Mouse (Mus musculus) T-helper 1 cell (primary cell): ENCODE data around the gene Sfxn3.

Experiments
- in situ Hi-C: fragments of 300-600 bp; cut with MboI, MseI; formaldehyde crosslinking; loops from one replicate; pipeline ENCODE4 v1.15.1; 2025; ENCODE audit warnings: high pct_unique_total_duplicates

Sfxn3 gene

DNA sequence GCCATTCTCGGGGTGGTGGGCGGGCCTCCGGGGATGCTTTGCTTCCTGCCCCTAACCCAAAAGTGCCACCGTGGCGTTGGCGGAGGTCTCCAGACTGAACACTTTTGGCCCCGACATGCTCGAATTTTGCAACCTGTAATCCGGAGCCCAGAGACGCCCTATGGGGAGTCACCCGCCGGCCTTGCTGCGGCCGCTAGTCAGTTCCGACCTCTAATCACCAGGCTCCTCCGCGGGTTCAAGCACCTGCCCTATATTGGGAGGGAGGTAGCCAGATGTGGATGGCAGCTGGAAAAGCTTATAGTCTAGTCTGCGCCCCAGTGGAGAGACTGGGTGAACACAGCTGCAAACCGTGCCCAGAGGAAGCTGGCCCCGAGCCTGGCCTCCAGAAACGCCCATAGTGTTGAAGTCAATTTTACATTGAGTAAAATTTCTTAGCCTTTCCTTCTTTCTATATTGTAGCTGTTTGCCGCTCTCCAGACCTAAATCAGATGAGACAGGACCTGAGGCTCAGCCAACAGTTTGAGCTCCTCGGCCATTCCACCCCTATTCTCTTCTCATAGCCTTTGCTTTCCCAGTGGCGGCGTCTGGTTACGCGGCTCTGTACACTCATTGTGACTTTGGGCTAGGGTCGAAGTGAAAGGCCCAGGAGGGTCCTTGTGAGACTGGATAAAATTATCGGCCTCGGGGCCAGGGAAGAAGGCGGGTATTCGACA is 28.2 kb downstream of the Sfxn3 start:
- in situ Hi-C loops: loop anchor here (10.0 kb wide), 1 partner anchor 1391 kb away; the partner anchor contains the start of gene Entpd7

DNA sequence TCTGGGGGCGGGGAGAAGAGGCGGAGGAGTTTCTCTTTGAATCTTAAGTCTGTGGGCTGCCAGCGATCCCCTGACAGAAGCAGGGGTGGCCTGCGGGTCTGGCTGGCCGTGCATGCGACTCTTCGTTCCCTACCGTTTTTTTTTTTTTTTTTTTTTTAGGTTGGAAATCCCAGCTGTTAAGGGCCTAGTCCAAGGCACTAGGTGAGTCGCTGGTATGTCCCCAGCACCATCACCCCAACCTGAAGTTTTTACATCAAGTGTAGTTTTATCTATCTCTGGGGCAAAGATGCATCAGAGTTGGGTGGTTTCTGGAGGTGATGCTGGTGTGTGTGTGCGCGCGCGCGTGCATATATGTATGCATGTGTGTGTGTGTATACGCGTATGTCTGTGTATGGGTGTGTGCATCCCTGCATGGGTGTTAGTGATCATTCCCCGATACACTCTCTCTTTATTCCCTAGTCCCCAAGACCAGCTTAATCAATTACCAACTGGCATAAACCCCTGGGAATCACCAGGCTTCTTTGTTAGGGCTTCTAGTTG is 28.8 kb downstream of the Sfxn3 start:
- in situ Hi-C loops: loop anchor here (10.0 kb wide), 1 partner anchor 1391 kb away; the partner anchor contains the start of gene Entpd7

DNA sequence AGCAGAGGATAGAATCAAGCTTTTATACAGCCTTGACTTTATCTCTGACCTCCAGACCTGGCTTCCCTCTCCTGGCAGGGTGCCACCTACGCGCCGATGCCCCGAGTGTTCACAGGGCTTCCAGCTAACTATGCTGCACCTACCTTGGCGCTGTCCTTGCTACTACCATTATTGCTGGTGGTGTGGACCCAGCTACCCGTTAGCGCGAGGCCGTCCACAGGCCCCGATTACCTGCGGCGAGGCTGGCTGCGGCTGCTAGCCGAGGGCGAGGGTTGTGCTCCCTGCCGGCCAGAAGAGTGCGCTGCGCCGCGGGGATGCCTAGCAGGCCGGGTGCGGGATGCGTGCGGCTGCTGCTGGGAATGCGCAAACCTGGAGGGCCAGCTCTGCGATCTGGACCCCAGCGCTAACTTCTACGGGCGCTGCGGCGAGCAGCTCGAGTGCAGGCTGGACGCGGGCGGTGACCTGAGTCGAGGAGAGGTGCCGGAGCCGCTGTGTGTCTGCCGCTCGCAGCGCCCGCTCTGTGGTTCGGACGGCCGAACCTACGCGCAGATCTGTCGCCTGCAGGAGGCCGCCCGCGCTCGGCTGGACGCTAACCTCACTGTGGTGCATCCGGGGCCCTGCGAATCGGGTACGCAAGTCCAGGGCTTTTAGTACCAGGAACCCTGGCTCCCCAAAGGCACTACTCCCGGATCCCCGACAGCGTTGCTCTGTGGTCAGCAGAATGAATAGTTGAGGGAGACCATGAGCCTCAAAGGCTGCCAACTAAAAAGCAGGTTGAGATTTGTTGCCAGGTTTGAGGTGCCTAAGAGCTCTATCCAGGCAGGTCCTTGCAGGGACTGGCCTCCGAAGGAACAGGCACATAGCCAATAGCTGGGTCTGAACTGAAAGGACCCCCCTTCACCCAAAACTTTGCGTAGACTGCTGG is 29.5 kb downstream of the Sfxn3 start:
- in situ Hi-C loops: loop anchor here (10.0 kb wide), 1 partner anchor 1392 kb away; the partner anchor contains the start of gene Entpd7

DNA sequence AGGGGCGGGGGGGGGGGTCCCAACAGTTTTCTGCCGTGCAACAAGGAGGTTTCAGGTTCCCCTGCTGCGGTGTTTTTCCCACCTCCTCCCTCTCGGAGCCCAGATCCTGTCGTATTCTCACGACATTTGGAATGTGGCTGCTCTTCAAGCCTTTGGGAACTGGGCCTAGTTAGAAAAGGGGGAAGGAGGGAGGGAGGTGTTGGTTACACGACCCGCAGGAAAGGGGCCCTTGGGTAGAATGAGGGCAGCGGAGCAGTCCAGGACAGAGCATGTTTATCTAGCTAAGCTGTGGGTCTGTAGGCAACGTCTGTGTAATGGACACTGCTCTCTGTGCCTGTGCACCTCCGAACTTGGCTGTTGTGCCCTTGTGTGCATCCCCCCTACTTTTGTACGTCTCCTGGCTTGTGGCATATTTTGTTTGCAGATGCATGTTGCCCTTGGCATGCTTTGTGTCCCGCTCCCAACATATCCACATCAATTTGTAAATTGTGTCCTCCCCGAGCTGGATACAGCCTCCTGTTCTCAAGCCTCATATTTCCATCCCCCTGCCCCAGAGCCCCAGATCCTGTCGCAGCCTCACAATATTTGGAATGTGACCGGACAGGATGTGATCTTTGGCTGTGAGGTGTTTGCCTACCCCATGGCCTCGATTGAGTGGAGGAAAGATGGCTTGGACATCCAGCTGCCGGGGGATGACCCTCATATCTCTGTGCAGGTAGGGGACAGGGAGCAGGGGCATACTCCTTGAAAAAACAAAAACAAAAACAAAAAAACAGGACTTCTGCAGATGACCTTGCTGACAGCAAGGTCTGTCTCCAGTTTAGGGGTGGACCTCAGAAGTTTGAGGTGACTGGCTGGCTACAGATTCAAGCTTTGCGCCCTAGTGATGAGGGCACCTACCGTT is 30.7 kb downstream of the Sfxn3 start:
- in situ Hi-C loops: loop anchor here (10.0 kb wide), 1 partner anchor 1393 kb away; the partner anchor contains the start of gene Entpd7

DNA sequence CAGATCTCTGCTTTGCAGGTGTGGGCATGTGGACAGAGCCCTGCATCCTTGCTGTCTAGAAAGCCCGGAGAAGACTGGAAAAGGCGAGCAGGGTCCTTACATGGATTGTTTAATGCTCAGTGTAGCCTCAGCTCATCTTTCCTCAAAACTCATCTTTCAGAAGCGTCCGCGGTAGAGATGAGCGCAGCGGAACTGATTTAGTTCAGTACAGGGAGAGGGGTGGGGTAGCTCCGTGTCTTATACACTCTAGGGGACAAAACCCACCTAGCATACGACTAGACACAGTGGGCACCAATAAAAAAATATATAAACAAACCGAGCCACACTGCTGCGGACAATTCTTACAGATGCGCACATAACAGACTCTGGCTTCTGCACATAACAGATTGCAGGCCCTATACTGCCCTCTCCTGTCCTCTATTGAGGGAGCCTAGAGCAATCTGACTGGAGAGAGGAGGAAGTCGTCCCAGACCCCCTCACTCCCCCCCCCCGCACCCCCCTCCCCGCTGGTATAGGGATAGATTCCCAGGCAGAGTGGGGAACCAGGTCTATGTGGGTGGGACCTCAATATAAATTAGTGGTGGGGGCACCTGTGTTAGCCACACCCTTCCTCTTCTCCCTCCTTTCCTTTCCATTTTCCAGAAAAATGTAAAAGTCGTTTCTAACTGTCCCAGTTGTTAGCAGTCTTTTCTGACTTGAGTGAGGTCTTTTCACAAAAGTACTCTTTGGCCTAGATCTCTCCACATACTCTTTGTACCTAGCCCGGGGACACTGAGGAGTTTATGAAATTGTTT is 31.9 kb downstream of the Sfxn3 start:
- in situ Hi-C loops: loop anchor here (10.0 kb wide), 1 partner anchor 1394 kb away; the partner anchor contains the start of gene Entpd7

DNA sequence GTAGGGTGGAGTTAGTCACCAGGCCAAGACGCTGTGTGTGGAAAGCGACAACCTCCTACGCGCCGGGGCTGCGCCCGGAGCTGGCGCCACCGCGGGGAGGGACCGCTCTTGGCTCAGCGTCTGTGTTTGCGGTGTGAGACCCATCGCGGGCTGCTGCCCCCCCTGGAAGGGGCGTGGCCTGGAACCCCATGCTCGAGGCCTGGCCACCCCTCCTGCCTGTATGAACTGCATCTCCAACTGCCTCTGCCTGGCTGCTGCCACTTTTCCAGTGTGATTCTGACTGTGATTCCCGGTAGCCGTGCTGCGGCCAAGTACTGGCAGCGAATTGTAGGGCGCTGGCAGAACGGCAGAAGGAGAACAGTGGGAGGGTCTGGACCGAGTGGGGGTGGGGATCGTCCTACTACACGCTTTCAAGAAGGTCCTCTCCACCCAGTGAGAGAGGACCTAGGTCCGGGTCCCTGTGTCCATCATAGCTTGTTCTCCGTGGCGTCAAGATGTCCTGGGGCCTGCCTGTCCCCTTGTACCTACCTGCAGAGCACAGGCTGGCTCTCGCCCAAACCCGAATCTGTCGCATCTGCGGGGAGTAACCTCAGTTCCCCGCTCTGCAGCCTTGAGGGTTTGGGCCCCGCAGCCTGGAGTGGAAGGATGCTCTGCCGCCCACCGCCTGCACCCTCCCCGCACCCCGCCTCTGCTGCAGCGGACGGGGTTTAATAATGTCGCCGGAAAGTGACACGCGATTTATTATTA is 32.6 kb downstream of the Sfxn3 start:
- in situ Hi-C loops: loop anchor here (10.0 kb wide), 1 partner anchor 1395 kb away; the partner anchor contains the start of gene Entpd7

DNA sequence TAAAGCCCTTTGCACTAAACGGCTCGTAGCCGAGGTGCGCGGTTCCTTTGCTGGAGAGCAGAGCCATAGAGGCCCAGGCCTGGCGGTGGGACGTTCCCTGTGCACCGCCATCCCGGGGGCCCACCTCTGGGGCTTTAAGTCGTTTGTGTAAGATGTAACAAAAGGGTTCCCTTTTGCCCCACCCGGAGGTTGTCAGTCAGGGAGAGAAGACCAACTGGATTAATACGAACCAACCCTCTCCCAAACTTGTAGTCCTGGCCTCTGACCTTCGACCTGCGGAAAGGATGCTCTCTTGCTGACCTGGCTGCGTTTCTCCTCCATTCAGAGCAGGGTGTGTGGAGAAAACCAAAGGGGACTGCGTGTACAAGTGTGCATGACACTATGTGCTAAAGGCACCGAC is 33.4 kb downstream of the Sfxn3 start:
- in situ Hi-C loops: no loop called here

DNA sequence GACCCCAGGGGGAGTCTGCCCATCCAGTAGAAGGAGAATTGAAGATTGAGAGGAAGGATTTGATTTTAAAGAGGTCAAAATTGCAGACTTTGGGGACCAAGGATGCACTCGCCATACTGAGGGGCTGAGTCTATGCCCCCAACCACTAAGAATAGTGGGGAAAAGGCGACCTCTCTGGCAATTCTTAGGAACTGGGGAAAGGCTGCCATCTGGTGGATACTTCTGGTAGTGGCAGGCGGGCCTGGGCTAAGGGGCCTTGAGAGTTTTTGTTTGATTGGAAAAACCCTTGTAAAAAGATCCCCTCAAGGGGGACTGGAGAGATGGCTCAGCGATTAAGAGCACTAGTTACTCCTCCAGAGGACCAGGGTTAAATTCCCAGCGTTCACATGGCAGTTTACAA is 34.0 kb downstream of the Sfxn3 start:
- in situ Hi-C loops: no loop called here

DNA sequence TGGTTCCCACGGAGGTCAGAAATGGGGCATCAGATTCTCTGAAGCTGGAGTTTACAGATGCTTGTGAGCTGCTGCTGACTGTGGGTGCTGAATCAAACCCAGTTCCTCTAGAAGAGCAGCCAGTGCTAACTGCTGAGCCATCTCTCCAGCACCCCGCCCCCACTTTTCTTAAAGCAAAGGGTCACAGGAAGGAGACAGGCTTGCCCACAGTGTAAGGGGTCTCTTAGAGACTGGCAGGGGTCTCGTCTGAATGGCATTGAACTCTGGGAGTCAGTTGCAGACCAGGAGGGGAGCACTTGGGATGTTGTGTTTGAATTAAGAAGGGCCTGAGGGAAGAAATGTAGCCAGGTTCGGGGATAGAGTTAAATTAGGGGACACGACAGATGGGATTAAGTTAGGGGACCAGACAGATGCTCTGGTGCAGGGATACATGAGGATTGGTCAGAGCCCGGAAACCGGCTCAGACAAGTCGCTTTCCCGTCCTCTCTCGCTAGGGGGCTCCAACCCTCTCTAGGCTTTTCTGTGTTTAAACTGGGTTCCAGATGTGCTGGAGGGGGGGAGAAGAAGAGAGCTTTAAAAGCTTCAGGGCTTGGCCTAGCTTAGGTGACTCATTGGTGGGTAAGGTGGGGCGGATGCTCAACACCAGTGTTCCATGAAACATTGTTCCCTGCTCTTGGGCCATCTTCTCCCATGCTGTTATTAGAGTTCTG is 34.7 kb downstream of the Sfxn3 start:
- in situ Hi-C loops: no loop called here

DNA sequence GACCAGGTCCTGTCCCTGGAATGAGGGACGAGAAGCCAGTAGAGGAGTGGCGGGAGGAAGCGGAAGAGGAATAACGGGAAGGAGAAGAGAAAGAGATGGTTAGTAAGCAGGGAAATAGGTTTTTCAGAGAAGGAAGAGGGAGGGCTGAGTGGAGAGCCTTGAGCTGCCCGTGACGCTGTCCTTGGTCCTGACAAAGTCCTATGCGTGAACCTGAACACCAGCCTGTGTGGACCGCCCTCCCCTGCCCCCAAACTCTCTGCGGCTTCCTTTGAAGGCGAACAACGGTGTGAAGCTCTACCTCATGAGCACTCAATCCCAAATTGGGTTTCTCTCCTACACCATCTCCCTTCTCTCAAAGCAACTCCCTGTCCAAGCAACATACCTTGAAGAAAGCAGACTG is 50.6 kb downstream of the Sfxn3 start:
- in situ Hi-C loops: no loop called here

DNA sequence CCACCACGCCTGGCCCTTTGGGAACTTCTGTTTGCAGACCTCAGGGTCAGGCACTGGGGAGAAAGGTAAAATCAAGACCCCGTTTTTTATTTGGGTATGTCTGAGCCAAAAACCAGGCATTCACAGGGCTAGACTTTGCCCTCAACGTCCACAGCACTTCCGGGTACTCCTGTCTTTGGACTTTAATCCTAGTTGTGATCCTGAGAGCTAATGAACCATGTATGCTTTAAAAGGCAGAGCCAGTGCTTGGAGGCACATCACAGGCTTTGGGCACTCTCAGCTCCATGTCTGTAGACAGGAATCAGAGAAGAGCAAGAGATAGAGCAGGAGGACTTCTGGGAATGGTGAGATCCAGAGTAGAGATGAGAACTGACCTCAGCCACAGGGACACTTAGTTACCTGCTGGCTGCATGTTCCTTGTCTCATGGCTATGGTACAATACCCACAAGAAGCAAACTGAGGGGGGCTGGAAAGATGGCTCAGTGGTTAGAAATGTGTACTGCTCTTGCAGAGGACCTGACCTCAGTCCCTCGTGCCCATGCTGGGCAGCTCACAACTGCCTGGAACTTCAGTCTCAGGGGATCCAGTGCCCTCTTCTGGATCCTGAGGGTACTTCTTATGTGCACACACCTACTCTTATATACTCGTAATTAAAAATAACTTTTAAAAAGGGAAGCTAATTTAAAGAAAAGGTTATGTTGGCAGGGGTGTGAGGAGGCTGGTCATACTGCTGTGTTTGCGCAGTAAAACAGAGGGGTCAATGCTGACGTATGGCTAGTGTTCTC is 53.4 kb downstream of the Sfxn3 start:
- in situ Hi-C loops: no loop called here

DNA sequence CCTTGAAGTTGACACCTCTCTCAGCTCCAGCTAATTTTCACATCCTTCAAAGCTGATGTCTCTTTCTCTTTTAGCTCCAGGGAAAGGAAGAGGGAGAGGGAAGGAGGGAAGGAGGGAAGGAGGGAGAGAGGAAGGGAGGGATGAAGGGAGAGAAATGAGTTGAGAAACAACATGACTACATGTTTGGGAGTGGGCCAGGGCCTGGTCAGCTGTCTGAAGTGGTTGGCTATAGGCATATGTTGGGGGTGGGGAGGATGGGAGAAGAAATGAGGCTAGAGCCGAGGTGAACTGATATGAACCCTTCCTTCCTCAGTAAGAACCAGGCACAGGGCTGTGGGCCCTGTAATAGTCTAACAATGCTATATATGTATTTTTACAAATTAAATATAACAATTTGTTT is 58.3 kb downstream of the Sfxn3 start:
- in situ Hi-C loops: no loop called here
